Mouse (Mus musculus): ENCODE results near the gene Ube2g2.

Gene Ube2g2

DNA sequence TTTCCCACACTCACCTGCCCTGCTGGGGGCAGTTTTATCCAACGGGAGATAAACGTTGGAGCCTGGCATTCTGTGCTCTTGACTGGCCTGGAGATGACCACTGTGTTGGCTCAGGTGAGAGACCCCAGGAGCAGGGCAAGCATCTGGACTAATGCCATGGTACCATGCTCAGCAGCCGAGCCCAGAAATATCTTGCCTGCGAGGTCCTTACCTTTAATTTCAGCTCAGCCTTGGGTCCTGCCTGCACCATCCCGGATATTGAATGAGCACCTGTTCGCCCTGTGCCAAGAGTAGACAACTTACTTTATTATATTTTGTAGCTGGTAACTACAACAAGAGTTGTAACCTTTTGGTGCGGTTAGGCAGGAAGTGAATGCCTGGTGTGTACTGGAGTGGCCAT is 15.2 kb upstream of the Ube2g2 start:
- DNase-seq, result peak; percentile 38

DNA sequence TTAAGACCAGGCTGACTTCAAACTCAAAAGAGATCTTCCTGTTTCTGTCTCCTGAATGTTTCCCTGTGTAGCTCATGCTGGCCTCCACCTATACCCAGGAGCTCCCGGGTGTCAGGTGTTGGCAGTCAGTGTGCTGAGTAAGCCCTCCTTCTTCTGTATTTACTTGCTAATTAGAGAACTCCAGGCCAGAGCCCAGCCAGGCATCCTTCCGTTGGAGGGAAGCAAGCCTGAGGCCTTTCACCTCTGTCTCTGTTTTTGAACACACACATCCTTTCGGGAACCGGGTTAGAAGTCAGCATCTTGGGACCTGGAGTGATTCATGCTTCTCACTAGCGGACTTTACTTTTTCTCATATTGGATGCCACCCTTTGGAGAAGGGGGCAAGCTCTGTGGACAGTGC is 14.6 kb upstream of the Ube2g2 start:
- DNase-seq, result peak; percentile 57

DNA sequence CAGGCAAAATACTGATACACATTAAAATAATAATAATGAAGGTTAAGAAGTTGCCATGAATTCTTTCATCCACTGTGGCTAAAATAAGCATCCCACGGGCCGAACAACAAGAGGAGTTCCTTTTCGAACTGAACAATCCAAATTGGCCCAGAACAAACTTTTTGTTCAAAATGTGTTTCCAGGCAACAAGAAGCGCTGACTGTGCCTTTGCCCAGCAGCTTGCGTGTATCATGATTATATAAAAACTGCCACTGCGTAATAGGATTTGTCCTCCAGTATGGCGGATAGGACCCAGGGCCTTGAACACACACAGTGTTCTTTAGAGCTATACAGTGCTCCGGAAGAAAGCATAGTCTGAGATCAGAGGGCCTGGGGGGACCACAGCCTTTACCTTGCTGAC is 13.5 kb upstream of the Ube2g2 start:
- no peak for DNase-seq

DNA sequence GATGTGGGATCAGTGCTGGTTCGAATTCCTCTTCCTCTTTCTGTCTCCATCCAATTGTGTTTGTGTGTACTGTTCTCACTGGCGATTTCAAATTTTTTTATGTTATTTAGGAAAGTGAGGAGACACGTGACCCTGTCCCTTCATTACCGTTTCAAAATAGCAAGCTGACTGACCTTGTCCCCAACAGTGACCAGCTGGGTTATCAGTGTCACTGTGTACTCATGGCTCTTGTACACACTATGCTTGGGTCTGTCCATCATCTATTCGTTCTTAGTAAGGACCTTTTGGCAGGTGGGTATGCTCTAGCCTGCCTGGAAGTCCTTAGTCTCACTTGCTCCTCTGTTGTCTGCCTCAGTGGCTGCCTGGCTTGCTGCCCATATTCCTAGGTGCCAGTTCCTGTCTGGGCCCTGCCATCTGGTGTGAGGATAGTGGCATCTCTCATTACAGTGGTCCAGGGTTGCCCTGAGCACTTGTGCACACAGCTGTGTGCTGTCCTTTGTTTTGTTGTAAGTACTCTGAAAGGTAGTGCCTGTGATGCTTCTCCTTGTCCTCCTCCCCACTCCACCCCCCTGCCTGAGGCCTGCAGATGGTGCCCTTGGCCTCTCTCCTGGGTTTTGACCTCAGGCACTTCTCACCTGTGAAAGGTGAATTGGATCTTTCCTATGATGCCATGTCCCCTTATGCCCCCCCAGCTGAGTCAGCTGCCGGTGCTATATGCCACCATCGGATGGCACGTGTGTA is 11.7 kb upstream of the Ube2g2 start:
- DNase-seq, result no peak

DNA sequence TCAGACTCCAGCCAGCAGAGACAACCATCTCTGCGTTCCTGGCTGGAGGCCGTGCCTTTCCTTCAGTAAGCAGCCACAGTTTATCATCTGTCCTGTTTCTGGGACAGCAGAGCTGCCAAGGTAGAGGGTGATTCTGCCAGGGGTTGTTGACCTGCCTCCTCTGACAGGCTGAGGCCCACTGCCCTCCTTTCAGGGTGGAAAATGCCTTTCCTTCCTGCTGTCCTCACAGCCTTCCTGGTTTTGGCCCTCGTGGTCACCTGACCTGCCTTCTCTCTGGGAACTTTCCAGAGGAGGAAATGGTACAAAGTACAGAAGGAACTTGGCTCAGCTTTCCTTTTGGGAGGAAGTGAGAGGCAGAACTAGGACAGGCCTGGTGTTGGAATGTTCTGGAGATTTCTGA is 8.7 kb upstream of the Ube2g2 start:
- peak; percentile 89 for DNase-seq

DNA sequence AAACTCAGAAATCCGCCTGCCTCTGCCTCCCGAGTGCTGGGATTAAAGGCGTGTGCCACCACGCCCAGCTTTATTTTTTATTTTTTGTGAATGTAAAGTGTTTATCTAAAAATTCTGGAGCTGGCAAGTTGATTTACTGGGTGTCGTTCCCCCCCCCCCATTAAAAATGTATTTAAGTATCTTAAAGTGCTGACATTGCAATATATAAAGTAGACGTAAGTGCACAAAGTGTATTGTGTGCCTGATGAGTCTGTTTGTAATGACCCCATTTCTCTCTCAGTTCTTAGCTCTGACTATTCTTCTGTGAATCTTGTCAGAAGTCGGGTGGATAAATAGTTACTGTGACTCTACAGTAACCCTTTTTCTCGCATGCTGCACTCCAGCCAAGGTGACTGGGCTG is 6.4 kb upstream of the Ube2g2 start:
- DNase-seq, result no peak

DNA sequence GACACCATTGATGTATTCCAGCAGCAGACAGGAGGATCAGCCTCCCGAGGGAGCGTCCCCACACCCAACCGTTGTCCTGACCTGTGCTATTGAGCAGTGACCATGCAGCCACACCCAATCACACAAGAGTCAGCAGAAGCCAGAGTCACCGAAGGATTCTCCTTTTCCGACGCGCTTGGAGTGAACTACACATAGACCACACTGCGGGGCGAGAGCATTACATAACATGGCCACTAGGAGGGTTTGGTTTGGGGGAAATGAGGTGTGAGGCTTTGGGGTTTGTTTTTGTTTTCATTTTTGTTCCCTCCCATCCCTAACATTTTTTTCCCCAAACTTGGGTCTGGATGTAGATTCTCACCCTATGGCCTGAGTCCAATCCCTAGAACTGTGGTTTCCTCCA is 5.9 kb upstream of the Ube2g2 start:
- DNase-seq, result no peak

DNA sequence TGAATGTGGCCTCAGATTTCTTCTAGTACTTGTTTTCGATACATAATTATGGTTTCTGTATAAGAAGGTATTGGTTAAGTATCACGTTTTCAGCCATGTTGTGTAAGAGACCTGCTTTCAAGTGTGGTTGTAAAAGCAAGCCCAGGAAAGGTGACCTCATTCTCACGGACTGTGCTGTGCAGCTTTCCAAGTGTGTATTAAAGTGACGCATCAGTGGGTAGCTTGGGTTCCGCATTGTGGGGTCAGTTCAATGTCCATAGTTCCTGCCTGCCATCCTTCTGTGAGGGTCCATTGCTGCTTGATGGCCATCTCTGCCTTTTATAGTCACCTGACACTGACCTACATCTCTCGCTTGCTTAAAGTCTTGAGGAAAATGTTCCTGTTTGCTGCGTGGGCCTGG is 5.1 kb upstream of the Ube2g2 start:
- DNase-seq, result peak; percentile 34

DNA sequence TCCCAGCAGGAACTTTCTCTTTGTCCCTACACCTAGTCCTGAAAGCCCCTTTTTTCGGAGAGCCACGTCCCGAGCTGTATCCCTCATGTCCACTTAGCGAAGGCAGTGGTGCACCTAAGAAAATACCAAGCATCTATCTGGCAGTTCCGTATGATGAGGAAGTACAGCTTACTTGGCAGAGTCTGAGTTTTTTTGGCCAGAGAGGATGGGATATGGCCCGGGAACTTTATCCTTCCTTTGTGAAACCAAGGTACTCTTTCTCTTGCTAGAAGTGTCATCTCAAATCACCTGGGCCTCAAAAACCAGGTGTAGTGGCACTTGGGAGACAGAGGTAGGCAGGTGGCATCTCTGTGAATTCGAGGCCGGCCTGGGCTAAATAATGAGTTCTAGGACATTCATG is 529 bp upstream of the Ube2g2 start:
- DNase-seq, result no peak

DNA sequence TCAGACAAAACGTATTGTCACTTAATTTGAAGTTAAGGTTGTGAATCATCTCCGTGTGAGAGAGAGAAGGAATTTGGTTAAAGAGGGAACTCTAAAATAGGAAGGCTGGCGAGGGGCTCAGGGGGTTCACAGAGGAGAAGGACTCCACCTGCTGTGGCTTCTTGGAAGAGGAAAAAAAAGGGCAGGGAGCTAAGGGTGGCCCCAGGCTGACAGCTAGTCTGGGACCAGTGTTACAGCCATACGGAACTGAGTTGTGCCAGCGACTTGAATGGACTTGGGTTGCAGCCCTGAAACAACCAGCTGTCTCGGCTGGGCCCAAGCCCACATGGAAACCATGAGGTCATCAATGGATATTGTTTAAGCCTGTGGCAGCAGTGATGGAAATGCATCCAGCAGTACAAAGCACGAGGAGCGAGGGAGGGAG is 1.0 kb downstream of the Ube2g2 start:
- peak; percentile 37 for DNase-seq

DNA sequence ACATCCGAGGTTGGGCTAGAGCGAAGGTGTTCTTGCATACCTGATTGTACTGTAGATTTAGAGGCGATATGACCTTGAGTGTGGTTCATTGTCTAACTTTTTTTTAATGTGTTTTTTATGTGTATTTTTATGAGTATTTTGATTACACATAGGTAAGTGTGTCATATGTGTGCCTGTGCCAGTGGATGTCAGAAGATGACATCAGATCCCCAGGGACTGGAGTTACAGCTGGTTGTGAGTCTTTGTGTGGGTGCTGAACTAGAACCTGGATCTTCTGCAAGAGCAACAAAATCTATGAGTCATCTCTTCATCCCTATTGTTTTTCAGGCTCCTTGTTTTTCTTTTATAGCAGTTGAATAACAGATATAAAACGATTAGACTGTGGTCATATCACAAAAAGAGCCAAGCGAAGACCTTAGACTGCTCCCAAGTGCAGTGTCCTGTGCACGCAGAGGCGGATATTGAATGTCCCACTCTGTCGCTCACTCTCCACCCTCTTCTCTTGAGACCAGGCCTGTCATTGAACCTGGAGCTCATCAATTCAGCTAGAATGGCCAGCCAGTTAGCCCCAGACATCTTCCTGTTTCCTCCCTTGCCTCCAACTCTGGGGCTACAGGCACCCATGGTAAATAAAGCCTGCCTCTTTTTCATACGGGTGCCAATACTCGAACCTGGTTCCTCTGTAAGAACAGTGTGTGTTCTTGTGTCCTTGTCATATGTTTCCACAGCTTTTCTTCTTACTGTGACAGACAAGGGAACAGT is 1.7 kb downstream of the Ube2g2 start:
- no peak for DNase-seq

DNA sequence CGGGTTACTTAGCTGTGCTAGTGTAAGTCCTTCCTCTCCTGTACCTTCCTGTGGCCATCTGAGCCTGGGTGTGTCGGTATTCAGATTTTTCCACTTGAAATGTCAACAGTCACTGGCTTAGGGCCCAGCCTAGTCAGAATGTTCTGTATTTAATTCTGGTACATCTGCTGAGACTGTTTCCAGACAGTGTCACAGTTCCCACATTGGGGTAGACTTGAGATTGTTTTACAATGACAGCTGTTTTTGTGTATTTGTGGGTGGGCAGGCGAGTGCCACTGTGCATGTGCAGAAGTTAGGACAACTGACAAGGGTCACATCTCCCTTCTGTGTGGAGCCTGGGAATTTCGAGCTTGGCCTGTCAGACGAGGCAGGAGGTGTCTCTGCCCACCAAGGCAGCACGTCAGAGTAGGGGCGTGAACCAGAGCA is 2.5 kb downstream of the Ube2g2 start:
- peak; percentile 59 for DNase-seq

DNA sequence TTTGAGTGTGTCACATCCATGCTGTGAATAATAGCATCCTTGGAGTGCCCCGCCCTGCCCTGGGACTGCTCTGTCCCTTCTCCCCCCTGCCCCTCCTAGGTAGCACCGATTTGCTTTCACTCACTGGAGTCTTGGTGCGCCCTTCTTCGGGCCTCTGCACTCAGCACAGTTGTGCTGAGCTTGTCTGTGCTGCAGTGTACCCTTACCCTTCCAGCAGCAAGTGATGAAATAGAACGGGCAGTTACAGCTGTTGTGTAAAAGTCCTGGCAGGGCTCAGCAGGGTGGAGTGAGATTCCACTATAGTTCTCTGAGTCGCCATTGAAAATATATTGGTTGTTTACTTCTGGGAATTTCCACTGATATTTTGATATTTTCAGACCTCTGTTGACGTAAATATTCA is 4.0 kb downstream of the Ube2g2 start:
- no peak for DNase-seq

DNA sequence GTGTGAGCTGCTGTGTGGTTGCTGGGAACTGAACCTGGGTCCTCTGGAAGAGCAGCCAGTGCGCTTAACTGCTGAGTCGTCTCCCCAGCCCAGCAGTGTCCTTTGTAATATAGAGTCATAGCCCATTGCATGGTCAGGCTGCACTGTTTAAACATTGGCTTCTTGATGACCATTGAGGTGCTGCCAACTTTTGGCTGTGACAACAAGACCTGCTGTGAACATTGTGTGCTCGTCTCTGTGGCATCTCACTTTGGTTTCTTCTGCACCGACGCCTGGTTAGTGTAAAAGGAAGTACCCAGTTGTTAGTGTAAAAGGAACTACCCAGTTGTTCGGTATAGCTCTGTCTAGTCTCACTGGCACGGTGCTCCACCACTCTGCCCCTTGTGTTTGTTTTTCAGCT is 4.5 kb downstream of the Ube2g2 start:
- DNase-seq, result no peak

DNA sequence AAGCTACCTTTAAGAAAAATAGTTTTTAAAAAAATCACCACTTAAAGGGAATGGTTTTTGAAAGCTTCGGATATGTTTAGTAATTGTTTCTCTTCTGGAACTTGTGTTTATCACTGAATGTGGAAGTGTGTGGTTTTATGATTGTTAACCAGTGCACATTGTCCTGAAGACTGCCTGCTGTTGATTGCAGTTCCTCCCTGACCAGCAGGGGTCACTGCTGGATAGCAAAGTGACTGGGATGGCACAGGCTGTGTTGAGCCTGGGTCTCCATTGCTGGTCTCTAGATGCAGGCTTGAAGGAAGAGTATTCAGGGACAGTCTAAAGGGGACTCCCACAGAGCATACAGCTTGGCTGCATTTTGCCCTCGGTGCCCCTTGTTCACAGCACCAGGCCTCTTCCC is 5.4 kb downstream of the Ube2g2 start:
- DNase-seq, result peak; percentile 88

DNA sequence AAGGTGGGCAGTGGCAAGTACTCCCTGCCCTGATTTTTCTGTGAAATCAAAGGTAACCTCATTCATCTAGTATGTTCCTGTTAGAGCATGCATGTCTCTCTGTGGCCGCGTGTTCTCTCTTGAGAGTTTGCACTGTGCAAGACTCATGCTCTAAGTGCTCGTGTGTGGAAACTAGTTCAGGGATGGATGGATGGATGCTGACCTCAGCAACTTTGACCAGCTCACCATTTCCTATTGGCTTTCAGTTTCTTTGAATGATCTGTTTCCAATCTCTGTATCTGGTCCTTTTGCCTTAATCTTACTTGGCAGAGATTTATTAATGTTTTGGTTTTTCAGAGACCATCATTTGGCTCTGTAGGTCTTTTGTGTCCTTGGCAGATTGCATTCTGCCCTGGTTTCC is 7.1 kb downstream of the Ube2g2 start:
- no peak for DNase-seq

DNA sequence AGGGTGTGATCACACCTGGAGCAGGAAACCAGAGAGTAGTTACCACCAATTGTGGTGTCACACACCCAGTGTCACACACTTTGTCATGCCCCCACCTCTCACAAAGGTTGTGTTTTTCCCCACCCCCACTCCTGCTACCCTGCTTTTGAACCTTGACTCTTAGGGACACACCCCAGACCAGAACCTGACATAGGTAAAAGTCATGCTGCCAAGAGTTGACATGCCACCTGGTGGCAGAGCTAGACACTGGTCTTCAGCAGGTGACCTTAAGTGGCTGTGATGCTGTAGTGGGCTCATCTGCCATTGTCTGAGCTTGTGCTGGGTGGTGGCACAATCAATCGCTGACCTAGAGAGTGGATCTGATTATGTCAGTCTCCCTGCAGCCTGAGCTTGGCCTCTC is 7.9 kb downstream of the Ube2g2 start:
- DNase-seq, result no peak

DNA sequence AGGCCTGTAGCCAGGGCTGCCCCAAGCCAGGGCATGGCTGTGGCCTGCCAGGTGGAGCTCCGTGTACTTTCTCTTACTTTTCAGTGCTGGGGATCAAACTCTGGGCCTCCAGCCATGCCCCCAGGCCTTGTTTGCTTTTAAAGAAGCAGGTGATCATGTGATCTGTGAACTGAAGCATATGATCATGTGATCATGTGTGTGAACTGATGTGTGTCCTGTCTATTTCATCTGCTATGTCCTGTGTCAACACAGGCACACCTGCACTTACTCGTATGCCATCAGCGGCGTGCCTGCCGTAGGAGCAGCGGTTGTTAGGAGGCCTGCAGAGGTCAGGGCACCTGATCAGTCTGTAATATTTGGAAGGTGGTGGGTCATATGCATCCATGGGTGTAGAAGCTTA is 11.9 kb downstream of the Ube2g2 start:
- DNase-seq, result no peak

DNA sequence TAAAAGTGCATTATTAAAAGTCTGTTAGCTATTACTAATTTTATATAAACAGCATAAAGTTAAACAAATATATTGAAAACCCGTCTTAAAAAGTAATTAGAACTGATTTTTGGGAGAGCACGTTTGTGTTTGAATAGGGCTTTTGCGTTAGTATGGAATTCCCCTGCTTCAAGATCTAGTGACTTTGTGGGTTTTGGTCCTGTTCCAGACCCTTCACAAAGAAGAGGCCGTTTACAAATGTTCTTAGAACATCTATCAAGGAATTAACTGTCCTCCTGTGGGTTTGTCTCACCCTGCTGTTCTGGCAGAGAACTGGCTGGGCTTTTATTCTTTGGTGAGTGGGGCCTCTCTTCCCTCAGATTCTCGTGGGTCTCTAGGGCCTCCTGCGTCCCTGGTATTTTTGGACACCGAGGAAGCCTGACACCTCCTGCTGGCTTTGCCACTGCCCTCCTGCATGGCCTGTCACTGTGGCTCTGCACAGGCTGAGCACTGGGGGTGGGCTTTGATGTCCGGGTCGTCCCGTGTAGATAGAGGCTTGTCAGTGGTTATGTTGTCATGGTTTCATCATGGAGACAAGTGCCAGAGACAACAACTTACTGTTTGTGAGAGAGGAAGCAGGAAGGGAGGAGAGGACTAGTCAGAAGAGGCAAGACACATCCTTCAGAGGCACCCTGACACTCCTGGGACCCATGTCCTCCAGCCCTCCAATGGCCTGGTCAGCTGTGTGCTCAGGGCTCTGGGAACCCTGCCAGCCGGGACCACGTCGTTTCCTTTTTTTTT is 12.6 kb downstream of the Ube2g2 start:
- peak; percentile 63 for DNase-seq

DNA sequence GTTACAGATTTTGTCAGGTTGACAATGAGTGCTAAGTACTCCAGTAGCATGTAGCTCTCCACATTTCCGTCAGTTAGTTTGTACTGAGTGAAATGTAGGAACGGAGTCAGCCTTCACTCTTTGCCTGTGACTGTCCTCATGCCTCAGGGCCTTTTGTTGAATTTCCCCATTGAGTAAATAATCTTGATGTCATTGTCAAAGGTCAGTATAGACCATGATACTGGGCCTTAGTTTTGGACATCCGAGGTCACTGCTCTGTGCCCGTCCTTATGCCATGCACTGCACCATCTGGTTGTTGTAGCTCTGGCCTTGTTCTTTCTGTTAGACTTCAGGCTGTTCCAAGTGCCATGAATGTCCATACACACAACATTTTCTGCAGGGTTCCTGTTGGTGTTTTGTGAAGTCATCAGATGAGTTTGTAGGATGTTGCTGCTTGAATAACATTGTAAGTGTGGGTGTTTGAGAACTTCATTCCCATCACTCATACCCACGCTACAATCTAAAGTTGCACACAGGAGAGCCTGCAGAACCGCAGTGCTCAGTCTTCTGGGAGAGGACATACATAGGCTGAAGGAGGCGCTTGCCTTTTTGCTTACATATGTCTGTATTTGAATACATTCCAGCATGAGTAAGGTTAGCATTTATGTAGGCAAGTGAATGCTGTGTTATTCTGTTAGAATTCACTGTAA is 14.3 kb downstream of the Ube2g2 start:
- no peak for DNase-seq

DNA sequence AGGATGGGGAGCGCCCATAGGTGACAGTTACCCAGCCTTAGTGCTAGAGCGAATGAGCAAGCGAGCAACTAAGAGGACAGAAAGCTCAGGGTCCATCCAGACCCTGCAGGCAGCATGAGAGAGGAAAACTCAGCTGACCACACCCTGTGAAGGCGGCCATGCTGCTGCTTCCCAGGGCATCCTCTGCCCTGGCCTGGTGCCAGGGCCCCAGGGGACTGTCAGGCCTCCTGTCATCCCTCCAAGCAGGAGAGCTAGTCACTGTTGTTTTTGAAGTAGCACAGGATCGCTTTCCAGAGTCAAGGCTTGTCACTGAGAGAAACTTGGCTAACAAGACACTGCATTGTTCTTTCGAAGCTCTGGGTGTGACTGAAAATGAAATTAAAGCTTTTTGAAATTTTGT is 16.9 kb downstream of the Ube2g2 start:
- DNase-seq, result peak; percentile 63

DNA sequence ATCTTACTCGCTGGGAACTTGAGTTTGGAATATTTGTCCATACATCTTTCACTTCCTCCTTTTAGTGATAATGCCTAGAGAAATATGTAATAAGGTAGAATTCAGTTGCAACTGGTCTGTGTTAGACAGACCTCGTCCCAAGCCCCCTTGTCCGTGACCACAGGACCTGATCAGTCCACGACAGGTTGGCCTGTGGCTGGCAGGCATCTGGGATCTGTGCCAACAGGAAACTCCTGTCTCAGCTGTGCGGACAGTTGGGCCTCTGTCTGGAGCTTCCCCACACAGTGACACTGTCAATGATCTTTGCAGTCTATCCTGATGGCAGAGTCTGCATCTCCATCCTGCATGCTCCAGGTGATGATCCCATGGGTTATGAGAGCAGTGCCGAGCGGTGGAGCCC is 21.1 kb downstream of the Ube2g2 start:
- DNase-seq, result peak; percentile 27

DNA sequence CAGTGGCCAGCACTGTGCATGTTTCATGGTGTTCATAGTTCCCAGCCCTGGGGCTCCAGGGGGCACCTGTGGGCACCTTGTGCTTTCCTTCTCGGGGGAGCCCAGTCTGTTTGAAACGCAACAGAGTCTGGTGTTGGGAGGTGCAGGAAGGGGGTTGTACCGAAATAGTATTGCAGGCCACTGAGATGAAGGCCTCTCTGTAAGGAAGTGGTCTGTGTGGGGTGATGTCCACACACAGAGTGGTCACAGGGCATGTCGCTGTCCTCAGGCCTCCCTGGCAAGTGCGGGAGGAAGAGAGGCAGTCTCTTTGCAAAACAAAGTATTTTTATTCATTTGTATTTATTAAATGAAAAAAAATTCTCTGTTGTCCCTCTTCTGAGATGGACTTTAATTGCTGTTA is 23.5 kb downstream of the Ube2g2 start:
- DNase-seq, result no peak

Data from kidney, postnatal 14 days (tissue).